In the genomic region with DNA sequence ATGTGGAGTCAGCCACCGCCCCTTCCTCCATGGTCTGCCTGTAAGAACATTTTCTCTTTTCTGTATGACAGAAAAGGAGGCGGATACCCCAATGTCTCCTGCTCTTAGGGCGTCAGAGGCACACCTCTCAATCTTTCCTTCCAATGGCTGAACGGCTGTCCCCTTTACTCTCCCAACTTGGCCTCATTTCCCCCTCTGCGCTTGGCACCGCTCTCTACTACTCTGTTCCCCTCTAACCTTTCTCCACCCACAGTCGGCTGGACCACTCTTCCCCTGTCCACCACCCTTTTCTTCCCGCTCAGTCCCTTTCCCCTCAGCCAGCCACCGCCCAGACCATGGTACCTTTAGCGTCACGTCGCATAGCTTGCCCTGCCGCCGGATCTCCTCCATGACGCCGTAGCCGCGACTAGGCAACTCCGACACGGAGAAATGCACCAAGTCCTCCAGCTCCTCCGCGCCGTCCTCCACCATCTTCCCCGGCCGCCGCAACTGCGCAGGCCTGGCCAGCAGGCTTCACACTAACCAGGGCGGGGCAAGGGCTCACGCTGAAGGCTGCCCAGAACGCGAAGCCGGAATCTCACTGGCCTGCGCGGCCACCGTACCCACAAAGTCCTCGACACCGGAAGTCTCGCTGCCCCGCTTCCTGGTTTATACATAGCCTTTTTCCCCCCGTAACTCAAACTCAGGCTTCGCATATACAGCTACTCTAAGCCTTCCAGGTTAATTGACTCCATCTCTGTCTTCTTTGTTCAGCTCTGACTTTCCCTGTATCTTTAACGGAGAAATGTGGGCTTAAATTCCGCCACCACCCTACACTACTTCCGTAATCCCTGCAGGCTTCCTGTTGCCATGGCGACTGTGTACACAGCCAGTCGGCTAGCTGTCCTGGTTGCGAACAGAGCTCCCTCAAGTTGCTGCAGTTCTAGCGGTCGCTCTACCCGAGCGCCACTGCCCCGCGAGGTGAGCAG, we compare ENCODE assay signal across 7 mouse cellular contexts. TPM values are rescaled to one million over a fixed set of nuclear protein-coding genes. Genes with fewer than 3 reads are reported as not detected.
DNase-seq lines count a peak whose midpoint lies in the region; ATAC-seq lines count a peak whose summit lies in the region.

Gene Klhl18 (minus strand): TSS at position 571 of the 968 bp plus-strand sequence.
Gene Kif9 (plus strand): TSS at position 835 of the 968 bp plus-strand sequence.

- peak within 1 kb of the TSS; percentile 82 for H3K9ac ChIP-seq in embryonic facial prominence, embryonic 11.5 days (replicated peaks; ENCODE audit: low read length)
- H3K9ac ChIP-seq in midbrain, embryonic 13.5 days (replicated peaks): peak within 1 kb of the TSS; percentile 80

- no peaks in the 10 kb centered on the region for H3K9me3 ChIP-seq in embryonic facial prominence, embryonic 11.5 days (replicated peaks; ENCODE audit: control insufficient read depth, low read length)
- H3K9me3 ChIP-seq in limb, embryonic 10.5 days (replicated peaks): no peaks in the 10 kb centered on the region
- H3K9me3 ChIP-seq in midbrain, embryonic 13.5 days: no peaks in the 10 kb centered on the region

- H3K4me3 ChIP-seq in embryonic facial prominence, embryonic 11.5 days (ENCODE audit: low read depth, low read length): peak within 1 kb of the TSS; percentile 57
- H3K4me3 ChIP-seq in limb, embryonic 10.5 days: peak within 1 kb of the TSS; percentile 75
- peak within 1 kb of the TSS; percentile 64 for H3K4me3 ChIP-seq in midbrain, embryonic 13.5 days (replicated peaks)

- H3K27me3 ChIP-seq in embryonic facial prominence, embryonic 11.5 days (ENCODE audit: control insufficient read depth, insufficient read depth, low read length): no peaks in the 10 kb centered on the region; the same call in 1 of the 2 replicates
- peaks cover 14% of the 10 kb centered on the region for H3K27me3 ChIP-seq in limb, embryonic 10.5 days (ENCODE audit: low read depth, poor library complexity, severe bottlenecking)
- peaks cover 10% of the 10 kb centered on the region; the same call in 1 of the 2 replicates for H3K27me3 ChIP-seq in midbrain, embryonic 13.5 days

- DNase-seq in adrenal gland, postnatal 14 days: peak; percentile 98
- DNase-seq in embryonic facial prominence, embryonic 11.5 days (ENCODE audit: low spot score): peak; percentile 97
- peak; percentile 97 for DNase-seq in kidney, adult 11 months
- DNase-seq in limb, embryonic 10.5 days (ENCODE audit: low spot score): peak; percentile 98
- peak; percentile 93 for DNase-seq in spleen, adult 12 weeks (ENCODE audit: low spot score)

- peaks cover 2% of the 10 kb centered on the region; the same call in 1 of the 2 replicates for H3K4me1 ChIP-seq in embryonic facial prominence, embryonic 11.5 days (ENCODE audit: control insufficient read depth, insufficient read depth, low read length)
- peaks cover 15% of the 10 kb centered on the region for H3K4me1 ChIP-seq in limb, embryonic 10.5 days
- H3K4me1 ChIP-seq in midbrain, embryonic 13.5 days (replicated peaks): peaks cover 19% of the 10 kb centered on the region

- peak within 1 kb of the TSS; percentile 73 for H3K4me2 ChIP-seq in embryonic facial prominence, embryonic 11.5 days (ENCODE audit: low read depth, low read length)
- peak within 1 kb of the TSS; percentile 79 for H3K4me2 ChIP-seq in midbrain, embryonic 13.5 days (replicated peaks)

- ATAC-seq in embryonic facial prominence, embryonic 11.5 days (replicated peaks; ENCODE audit: insufficient number of reproducible peaks, low FRiP score, low TSS enrichment, low read depth): peak; percentile 99
- ATAC-seq in granulocyte monocyte progenitor cell, adult 5-6 weeks (replicated peaks; ENCODE audit: poor library complexity, severe bottlenecking): peak; percentile 81
- peak; percentile 99 for ATAC-seq in midbrain, embryonic 13.5 days

- WGBS in embryonic facial prominence, embryonic 11.5 days: under 1% methylated on average over 53 of the region's 53 CpGs
- under 1% methylated on average over 53 of the region's 53 CpGs for WGBS in limb, embryonic 10.5 days
- WGBS in midbrain, embryonic 13.5 days: under 1% methylated on average over 53 of the region's 53 CpGs

- H3K27ac ChIP-seq in embryonic facial prominence, embryonic 11.5 days (replicated peaks; ENCODE audit: low read depth, low read length): no peak within 1 kb of the TSS
- H3K27ac ChIP-seq in limb, embryonic 10.5 days: peak within 1 kb of the TSS; percentile 86
- H3K27ac ChIP-seq in midbrain, embryonic 13.5 days: peak within 1 kb of the TSS; percentile 90

- H3K36me3 ChIP-seq in embryonic facial prominence, embryonic 11.5 days (replicated peaks; ENCODE audit: control insufficient read depth, insufficient read depth, low read depth, low read length): no peaks in the 10 kb centered on the region
- H3K36me3 ChIP-seq in limb, embryonic 10.5 days: peaks cover 12% of the 10 kb centered on the region; the same call in 1 of the 2 replicates
- peaks cover 11% of the 10 kb centered on the region for H3K36me3 ChIP-seq in midbrain, embryonic 13.5 days

RNA-seq across cellular contexts. Expression of gene Klhl18, which starts in this region (rescaled TPM):
- 12.7 and 12.9 TPM in 2 replicates for total RNA-seq in adrenal gland, postnatal 14 days (2021)
- 7.4 and 7.5 TPM in 2 replicates for polyA plus RNA-seq in embryonic facial prominence, embryonic 11.5 days (2014; fragmentation: Nextera tagmentation; extraction: Ambion mirVana)
- 14.8 and 16.0 TPM in 2 replicates for total RNA-seq in granulocyte monocyte progenitor cell, adult 5-6 weeks (2014; fragmentation: Nextera tagmentation)
- total RNA-seq in granulocyte monocyte progenitor cell, adult 5-6 weeks (2017): 9.5 and 9.6 TPM in 2 replicates
- polyA plus RNA-seq in limb, embryonic 10.5 days (2016; fragmentation: Nextera tagmentation; extraction: Ambion mirVana): 8.5 and 10.3 TPM in 2 replicates
- polyA plus RNA-seq in midbrain, embryonic 13.5 days (2015; fragmentation: Nextera tagmentation; extraction: Ambion mirVana): 14.5 and 16.0 TPM in 2 replicates

RNA-seq across cellular contexts. Expression of gene Kif9, which starts in this region (rescaled TPM):
- 1.1 and 1.3 TPM in 2 replicates for total RNA-seq in adrenal gland, postnatal 14 days (2021)
- polyA plus RNA-seq in embryonic facial prominence, embryonic 11.5 days (2014; fragmentation: Nextera tagmentation; extraction: Ambion mirVana): 0.59 and 1.2 TPM in 2 replicates
- 0.34 and 4.1 TPM in 2 replicates for total RNA-seq in granulocyte monocyte progenitor cell, adult 5-6 weeks (2014; fragmentation: Nextera tagmentation)
- total RNA-seq in granulocyte monocyte progenitor cell, adult 5-6 weeks (2017): 0.90 and 1.3 TPM in 2 replicates
- polyA plus RNA-seq in limb, embryonic 10.5 days (2016; fragmentation: Nextera tagmentation; extraction: Ambion mirVana): 0.74 and 0.75 TPM in 2 replicates
- polyA plus RNA-seq in midbrain, embryonic 13.5 days (2015; fragmentation: Nextera tagmentation; extraction: Ambion mirVana): 2.4 and 2.6 TPM in 2 replicates
